Mouse (Mus musculus) hindbrain, embryonic 11.5 days (tissue): ENCODE results near the gene Prkag3. TPM values are rescaled to one million over a fixed set of nuclear protein-coding genes. Genes with fewer than 3 reads are reported as not detected.

Source experiments
- ATAC-seq: fragments of 200-750 bp; cut with Nextera tagmentation; 2 replicates; pipeline ENCODE4 v1.8.0; 2017; ENCODE audit warnings: mild to moderate bottlenecking, moderate TSS enrichment, moderate library complexity; ENCODE audit not compliant: low FRiP score
- DNase-seq: peaks from one replicate; pipeline ENCODE4 v3.0.0-alpha.2; 2015; ENCODE audit warnings: low spot score
- H3K27ac ChIP-seq: fragments of 300-500 bp; sonication (generic); 2 replicates; pipeline ENCODE4 v1.5.1; 2014; ENCODE audit warnings: mild to moderate bottlenecking, low read depth, low read length
- H3K27me3 ChIP-seq: fragments of 300-500 bp; sonication (generic); 2 replicates; pipeline ENCODE4 v1.6.1; 2014; ENCODE audit warnings: mild to moderate bottlenecking, low read length, moderate library complexity, mixed read lengths; ENCODE audit not compliant: control insufficient read depth, insufficient read depth
- H3K36me3 ChIP-seq: fragments of 300-500 bp; sonication (generic); 2 replicates; pipeline ENCODE4 v1.6.1; 2014; ENCODE audit warnings: mild to moderate bottlenecking, low read length, moderate library complexity, mixed read lengths; ENCODE audit not compliant: control insufficient read depth, insufficient read depth
- H3K4me1 ChIP-seq: fragments of 300-500 bp; sonication (generic); replicated peaks from 2 replicates; pipeline ENCODE4 v1.6.1; 2014; ENCODE audit warnings: low read length, mixed read lengths; ENCODE audit not compliant: control insufficient read depth, insufficient read depth
- H3K4me2 ChIP-seq: fragments of 300-500 bp; sonication (generic); replicated peaks from 2 replicates; pipeline ENCODE4 v1.6.1; 2014; ENCODE audit warnings: mild to moderate bottlenecking, low read depth, low read length
- H3K4me3 ChIP-seq: fragments of 300-500 bp; sonication (generic); 2 replicates; pipeline ENCODE4 v1.5.1; 2014; ENCODE audit warnings: low read depth, low read length
- H3K9ac ChIP-seq: fragments of 300-500 bp; sonication (generic); 2 replicates; pipeline ENCODE4 v1.6.1; 2014; ENCODE audit warnings: low read depth, low read length
- H3K9me3 ChIP-seq: fragments of 300-500 bp; sonication (generic); 2 replicates; pipeline ENCODE4 v1.6.1; 2016; ENCODE audit warnings: low read length; ENCODE audit not compliant: control insufficient read depth
- whole genome bisulfite sequencing: fragments of 180-500 bp; shearing (Covaris S2); extraction: QIAGEN DNeasy Blood & Tissue Kit; methylation state at CpG from one replicate; pipeline ENCODE4 v1.1.7; 2014; 5-methylcytosine and 5-hydroxymethylcytosine counted together
- polyA plus RNA-seq: library from polyadenylated mRNA; unstranded; fragments of >200 nt; fragmentation: Nextera tagmentation; extraction: Ambion mirVana; gene quantifications from 2 replicates; pipeline ENCODE4 v1.2.1, GENCODE M21; 2014

Prkag3 gene
- polyA plus RNA-seq, 1 experiment from 2014 or later: 0.22 TPM

- H3K27me3 ChIP-seq: no peaks in the 10 kb centered on the region
- H3K4me2 ChIP-seq: no peak overlapping the region
- DNase-seq: no peak
- H3K36me3 ChIP-seq: peaks cover 11% of the 10 kb centered on the region
- H3K9me3 ChIP-seq: no peaks in the 10 kb centered on the region
- H3K27ac ChIP-seq: no peak overlapping the region
- no peaks in the 10 kb centered on the region for H3K4me1 ChIP-seq
- no peak overlapping the region for H3K9ac ChIP-seq
- 96% methylated on average over 1 of the region's 1 CpGs for WGBS
- H3K4me3 ChIP-seq: no peak overlapping the region
- no peak for ATAC-seq
Observed at GRCm38 (mm10) chr1:74698791-74699190, 50.2 kb downstream of the Prkag3 start.

GRCm38 (mm10) chr1:74698353-74698752, 50.7 kb downstream of the Prkag3 start:
- H3K4me3 ChIP-seq: no peak overlapping the region
- H3K4me2 ChIP-seq: no peak overlapping the region
- ATAC-seq: no peak
- no peaks in the 10 kb centered on the region for H3K4me1 ChIP-seq
- H3K36me3 ChIP-seq: peaks cover 11% of the 10 kb centered on the region
- no peak overlapping the region for H3K27ac ChIP-seq
- DNase-seq: no peak
- H3K27me3 ChIP-seq: no peaks in the 10 kb centered on the region
- WGBS: 100% methylated on average over 1 of the region's 1 CpGs
- H3K9me3 ChIP-seq: no peaks in the 10 kb centered on the region
- H3K9ac ChIP-seq: no peak overlapping the region

- no peak for ATAC-seq
- 96% methylated on average over 6 of the region's 6 CpGs for WGBS
- Histone ChIP-seq H3K9ac (no peak overlapping the region), H3K9me3 (no peaks in the 10 kb centered on the region), H3K4me2 (no peak overlapping the region), H3K4me3 (no peak overlapping the region), H3K27ac (no peak overlapping the region), H3K4me1 (no peaks in the 10 kb centered on the region), H3K36me3 (peaks cover 11% of the 10 kb centered on the region), H3K27me3 (no peaks in the 10 kb centered on the region)
- DNase-seq: no peak
Observed at GRCm38 (mm10) chr1:74697416-74697815, 51.6 kb downstream of the Prkag3 start.

GRCm38 (mm10) chr1:74695836-74696235, 53.2 kb downstream of the Prkag3 start:
- 94% methylated on average over 4 of the region's 4 CpGs for WGBS
- H3K9ac ChIP-seq: no peak overlapping the region
- ATAC-seq: no peak
- H3K4me2 ChIP-seq: no peak overlapping the region
- no peaks in the 10 kb centered on the region for H3K4me1 ChIP-seq
- H3K36me3 ChIP-seq: peaks cover 11% of the 10 kb centered on the region
- no peak overlapping the region for H3K27ac ChIP-seq
- no peaks in the 10 kb centered on the region for H3K27me3 ChIP-seq
- H3K4me3 ChIP-seq: no peak overlapping the region
- no peaks in the 10 kb centered on the region for H3K9me3 ChIP-seq
- DNase-seq: no peak

GRCm38 (mm10) chr1:74693891-74694583, 55.0 kb downstream of the Prkag3 start:
- Histone ChIP-seq H3K4me2 (no peak overlapping the region), H3K4me3 (no peak overlapping the region), H3K36me3 (peaks cover 13% of the 10 kb centered on the region), H3K9me3 (no peaks in the 10 kb centered on the region), H3K27ac (no peak overlapping the region), H3K9ac (no peak overlapping the region), H3K27me3 (no peaks in the 10 kb centered on the region), H3K4me1 (no peaks in the 10 kb centered on the region)
- DNase-seq: no peak
- 95% methylated on average over 8 of the region's 8 CpGs for WGBS
- ATAC-seq: no peak

Other genes starting within 250 kb of the Prkag3 start
- gene Cnot9, start 243.2 kb downstream of the Prkag3 start, polyA plus RNA-seq: 88.0 and 91.7 TPM in 2 replicates
- gene Plcd4, start 206.3 kb downstream of the Prkag3 start, polyA plus RNA-seq: 0.49 and 1.0 TPM in 2 replicates
- gene Usp37, start 204.9 kb downstream of the Prkag3 start, polyA plus RNA-seq: 42.3 and 45.8 TPM in 2 replicates
- 8.5 and 9.0 TPM in 2 replicates for gene Zfp142, start 161.0 kb downstream of the Prkag3 start, polyA plus RNA-seq
- gene Bcs1l, start 160.9 kb downstream of the Prkag3 start, polyA plus RNA-seq: 19.8 and 20.8 TPM in 2 replicates
- 9.2 and 9.6 TPM in 2 replicates for gene Rnf25, start 147.8 kb downstream of the Prkag3 start, polyA plus RNA-seq
- gene Stk36, start 147.8 kb downstream of the Prkag3 start, polyA plus RNA-seq: 20.6 and 23.9 TPM in 2 replicates
- gene Ttll4, start 87.5 kb downstream of the Prkag3 start, polyA plus RNA-seq: 25.6 and 38.0 TPM in 2 replicates
- 6.4 TPM in 2 replicates for gene Cyp27a1, start 35.6 kb downstream of the Prkag3 start, polyA plus RNA-seq
- 6.7 and 10.0 TPM in 2 replicates for gene Wnt6, start 22.7 kb upstream of the Prkag3 start, polyA plus RNA-seq
- 1.6 and 2.0 TPM in 2 replicates for gene Wnt10a, start 42.3 kb upstream of the Prkag3 start, polyA plus RNA-seq
- 4.6 and 5.3 TPM in 2 replicates for gene Cdk5r2, start 105.7 kb upstream of the Prkag3 start, polyA plus RNA-seq
- 1.3 and 3.0 TPM in 2 replicates for gene Fev, start 136.2 kb upstream of the Prkag3 start, polyA plus RNA-seq
- 0.50 and 1.6 TPM in 2 replicates for gene Cryba2, start 143.9 kb upstream of the Prkag3 start, polyA plus RNA-seq
- gene Cfap65, start 186.4 kb upstream of the Prkag3 start, polyA plus RNA-seq: 1.2 TPM in 2 replicates
- gene Ihh, start 202.5 kb upstream of the Prkag3 start, polyA plus RNA-seq: 0.20 and 0.35 TPM in 2 replicates